Mouse (Mus musculus) lung, postnatal 4 days (tissue): ENCODE results near the gene Zfp629.
"Not testable (repeated sequence)": the region's sequence is repeated elsewhere in the genome, so short reads cannot be mapped to it uniquely, and the experiment has no call there.

Experiments
- DNase-seq, 2 experiments: peaks; one replicate each; pipeline ENCODE4 v3.0.0; 2021

Zfp629 gene

DNA sequence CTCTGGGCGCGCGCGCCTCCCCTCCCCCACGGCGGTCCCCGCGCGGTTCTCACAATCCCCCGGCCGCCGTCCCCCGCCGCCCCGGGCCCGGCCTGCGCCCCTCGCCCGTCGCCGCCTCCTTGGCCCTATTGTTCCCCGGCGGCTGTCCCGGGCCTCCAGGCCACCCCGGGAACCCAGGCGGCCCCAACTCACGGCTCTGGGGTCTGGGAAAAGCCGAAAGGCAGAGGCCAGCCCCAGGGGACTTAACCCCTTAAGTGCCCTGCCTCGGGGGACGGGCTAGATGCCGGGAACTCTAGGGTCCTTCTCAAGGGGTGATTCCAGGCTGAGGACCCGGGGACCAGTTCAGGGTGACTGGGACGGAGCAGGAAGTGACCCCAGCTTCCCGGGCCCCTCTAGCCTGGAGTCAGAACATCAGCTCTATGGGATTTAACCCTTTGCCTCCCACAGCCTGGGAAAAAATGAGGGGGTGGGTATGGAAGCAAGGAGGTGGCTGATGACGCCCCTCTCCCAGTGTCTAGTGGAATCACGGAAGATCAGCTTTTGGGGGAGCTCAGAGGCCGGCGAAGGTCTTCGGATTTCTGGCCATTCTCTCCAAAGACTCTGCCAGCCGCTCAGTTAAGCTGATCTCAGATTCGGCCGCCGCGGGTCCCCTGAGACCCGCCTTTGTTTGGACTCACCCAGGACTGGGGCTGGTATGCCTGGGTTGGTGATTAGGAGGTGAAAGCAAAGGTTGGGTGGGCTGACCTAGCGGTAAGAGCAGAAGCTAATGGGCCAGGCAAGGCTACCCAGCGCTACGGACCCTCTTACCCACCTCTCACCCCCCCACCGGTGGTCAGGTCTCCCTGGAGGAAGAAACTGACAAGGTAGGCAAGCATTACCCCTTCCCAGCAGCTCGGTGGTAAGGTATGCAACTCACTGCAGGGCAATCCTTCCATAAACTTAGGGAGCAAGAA, at the start of gene Zfp629:
Zfp629 (minus strand) TSS at position 907 of the 953 bp plus-strand sequence.
- peak; percentile 83 to 84 for DNase-seq

DNA sequence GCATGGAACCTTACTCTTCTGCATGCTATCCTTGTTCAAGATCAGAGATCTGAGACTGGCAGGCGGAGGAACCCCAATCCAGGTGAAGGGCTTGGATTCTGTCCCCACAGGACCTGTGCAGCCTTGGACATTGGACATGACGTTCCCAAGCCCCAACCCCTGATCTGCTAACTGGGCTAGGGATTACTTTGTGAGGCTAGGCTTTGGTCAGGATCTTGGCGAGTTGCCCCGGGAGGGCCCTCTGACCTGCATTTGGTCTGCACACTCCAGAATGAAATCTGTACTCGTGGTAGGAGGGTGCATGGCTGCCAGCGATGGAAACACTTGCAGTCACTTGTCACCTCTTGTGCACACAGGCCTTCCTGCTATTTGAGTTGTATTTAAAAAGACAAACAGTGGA, 47.3 kb upstream of the Zfp629 start:
- no peak for DNase-seq

DNA sequence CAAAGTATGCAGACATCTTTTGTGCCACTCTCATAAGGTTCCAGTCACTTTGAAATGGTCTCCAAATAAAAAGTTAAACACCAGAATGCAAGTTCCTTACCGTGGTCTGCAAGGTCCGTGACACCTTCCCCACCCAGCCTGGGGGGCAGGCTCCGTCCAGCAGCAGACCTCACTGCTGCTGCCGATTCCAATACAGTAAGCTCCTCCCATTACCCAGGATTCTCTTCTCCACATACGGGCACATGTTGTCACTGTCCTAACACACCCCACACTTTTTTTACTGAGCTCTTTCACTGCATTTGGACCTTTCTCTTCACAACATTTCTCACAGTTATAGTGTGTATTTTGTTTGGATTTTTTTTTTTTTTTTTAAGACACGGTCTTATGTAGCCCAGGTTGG, 46.2 kb upstream of the Zfp629 start:
- DNase-seq: no peak

DNA sequence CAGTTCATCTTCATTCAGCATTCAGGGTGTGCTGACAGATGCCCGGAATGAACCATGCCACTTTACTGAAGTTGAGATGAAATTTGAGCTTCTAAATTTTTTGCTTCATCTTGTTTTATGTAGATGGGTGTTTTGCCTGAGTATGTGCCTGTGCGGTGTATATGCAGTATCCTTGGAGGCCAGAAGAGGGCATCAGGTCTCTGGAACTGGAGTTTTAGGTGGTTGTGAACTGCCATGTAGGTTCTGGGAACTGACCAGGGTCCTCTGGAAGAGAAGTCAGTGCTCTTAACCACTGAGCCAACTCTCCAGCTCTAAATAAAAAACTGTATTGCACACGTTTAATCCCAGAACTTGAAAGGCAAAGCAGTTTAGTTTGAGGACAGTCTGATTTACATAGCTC, 45.3 kb upstream of the Zfp629 start:
- DNase-seq: no peak

DNA sequence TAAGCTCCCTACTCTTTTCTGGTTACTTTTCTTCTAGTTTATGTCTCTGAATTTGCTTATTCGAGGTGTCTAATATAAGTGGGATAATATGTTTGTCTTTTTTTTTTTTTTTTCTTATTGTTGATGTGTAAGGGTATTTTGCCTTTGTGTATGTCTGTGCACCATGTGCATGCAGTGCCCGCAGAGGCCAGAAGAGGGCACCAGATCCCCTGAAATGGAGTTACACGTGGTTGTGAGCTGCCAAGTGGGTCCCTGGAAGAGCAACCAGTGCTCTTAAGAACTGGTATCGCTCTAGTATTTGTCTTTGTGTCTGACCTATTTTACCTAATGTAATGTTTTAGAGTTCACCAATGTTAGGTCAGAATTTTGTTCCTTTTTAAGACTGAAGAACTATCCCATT, 41.3 kb upstream of the Zfp629 start:
- DNase-seq: peak; percentile 67 to 76

DNA sequence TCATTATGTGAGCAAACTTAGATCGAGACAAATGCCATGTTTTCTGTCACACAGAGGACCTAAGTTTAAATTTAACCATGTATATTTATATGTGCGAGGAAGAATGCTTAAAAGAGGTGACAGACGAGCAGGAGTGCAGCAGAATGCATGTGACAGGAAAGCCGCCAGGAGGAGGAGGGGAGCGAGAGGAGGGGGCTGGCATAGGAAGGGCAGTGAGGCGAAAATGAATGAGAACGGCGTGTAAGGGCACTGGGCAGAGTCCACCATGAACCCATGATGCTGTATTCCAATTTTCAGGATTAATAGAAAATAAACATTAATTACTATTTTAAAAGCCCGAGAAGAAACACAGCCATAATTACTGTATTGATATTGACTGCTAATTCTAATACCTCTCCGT, 38.7 kb upstream of the Zfp629 start:
- DNase-seq: no peak

DNA sequence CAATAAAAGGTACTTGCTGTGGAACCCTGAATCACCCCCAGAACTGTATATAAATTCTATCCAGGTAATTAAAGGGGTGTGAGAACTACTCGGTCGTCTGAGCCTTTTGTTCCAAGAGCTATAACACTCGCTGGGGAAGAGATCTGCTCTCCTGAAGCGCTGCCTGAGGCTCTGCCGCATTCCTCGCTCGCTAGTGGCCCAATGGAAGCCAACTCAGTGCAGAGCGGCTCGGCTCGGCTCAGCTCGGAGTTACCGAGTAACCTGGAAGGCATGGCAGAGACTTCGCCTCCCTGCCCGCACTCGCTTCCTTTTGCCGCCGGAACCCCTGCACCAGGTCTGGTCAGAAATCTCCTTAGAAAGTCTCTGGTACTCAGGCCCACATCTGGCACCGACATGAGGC, 36.5 kb upstream of the Zfp629 start:
- DNase-seq: no peak

DNA sequence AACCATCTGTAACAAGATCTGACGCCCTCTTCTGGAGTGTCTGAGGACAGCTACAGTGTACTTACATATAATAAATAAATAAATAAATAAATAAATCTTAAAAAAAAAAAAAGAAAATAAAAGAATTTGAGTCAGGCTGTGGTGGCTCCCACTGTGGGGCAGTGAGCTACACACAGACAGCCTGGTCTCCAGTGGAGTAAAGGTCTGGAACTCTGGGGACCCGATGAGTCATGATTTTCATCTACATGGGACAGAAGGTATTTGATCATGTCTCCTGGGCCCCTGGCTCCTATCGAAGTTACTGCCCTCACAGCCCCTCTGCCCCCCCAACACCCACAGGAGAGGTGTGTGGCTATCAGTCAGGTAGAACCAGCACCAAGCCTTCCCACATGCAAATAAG, 36.0 kb upstream of the Zfp629 start:
- no peak for DNase-seq

DNA sequence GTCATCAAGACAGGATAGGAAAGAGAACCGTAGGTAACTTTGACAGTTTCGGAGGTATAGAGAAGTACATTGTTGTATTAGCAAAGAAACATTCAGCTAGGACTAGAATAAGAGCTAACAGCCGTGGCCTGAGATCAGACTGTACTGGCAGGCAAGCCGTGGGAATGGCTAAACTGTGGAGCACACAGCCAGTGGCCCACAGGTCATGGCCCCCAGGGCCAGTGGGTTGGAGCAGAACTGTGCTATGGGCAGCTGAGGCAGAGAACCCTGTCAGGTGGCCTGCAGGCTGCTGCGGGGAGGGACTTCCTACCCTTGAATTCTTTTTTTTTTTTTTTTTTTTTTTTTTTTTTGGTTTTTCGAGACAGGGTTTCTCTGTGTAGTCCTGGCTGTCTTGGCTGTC, 33.6 kb upstream of the Zfp629 start:
- DNase-seq: no peak

DNA sequence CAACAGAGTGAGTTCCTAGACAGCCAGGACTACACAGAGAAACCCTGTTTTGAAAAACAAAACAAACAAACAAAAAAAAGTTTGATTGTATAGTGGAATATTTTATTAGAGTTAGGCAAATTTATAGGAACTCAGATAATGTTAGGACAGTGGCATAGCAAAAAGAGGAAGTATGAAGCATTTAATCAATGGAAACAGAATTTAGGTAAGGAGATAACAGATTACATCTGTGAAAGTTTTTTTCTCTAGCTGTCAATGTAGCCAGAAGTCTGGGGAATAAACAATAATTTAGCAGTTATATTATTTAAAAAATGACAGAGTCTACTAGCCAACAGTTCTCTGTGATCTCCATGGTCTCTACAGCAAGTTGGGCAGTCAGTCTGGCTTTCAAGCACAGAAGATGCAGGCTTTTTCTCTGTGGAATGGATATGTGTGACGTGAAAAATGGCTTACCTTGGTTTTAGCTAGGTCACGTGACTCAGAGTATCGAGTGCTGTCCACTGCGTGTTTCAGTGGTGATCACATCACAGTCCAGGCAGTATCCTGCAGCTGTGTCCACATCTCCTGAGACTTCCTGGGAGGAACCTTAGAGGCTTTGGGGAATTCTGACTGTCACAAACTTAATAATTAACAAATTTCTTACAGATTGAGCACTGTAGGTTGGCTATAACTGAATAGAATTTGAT, 33.1 kb upstream of the Zfp629 start:
- no peak for DNase-seq

DNA sequence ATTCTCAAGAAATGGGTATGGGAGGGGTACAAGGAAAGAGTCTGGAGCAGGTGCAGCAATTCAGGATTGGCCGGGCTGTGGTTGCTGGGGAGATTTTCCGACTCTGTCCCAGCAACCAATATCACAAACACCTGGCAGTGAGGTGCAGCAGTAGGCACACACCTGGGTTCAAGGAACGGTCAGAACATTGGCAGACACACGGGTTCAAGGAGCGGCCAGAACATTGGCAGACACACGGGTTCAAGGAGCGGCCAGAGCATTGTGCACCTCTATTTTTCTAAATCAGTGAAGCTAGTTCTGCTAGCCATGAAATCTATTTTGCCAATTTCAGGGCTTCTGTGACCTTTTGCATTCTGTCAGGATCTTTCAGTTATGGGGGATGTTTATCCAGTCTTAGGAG, 32.0 kb upstream of the Zfp629 start:
- not testable (repeated sequence) for DNase-seq

DNA sequence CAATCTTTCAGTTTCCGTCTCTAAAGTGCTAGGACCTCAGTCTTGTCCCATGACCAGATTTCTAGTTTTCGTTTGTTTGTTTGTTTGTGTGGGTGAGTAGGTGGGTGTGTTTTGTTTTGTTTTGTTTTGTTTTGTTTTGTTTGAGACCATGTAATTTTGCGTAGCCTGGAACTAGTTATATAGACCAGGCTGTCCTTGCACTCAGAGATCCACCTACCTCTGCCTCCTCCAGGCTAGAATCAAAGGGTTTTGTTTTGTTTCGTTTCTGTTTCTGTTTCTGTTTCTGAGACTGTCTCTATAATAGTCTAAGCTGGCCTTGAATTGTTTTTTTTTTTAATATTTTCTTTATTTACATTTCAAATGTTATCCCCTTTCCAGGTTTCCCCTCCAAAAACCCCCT, 30.8 kb upstream of the Zfp629 start:
- no peak for DNase-seq

DNA sequence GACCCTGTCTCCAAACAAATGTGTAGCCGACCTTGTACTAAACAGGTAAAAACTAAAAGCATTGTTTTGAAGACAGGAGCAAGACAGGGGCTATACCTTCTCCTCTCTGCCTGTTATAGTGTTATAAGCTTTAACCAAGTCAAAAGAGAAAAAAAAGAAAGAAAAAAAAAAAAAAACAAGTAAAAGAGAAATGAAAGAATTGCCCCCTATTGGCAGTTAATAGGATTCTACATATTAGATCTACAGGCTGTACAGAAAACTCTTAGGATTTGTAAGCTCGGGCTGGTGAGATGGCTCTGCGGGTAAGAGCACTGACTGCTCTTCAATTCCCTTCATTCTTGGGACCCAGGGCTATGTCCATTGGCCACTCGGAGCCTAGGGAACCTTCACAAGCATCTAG, 26.7 kb upstream of the Zfp629 start:
- DNase-seq: no peak

DNA sequence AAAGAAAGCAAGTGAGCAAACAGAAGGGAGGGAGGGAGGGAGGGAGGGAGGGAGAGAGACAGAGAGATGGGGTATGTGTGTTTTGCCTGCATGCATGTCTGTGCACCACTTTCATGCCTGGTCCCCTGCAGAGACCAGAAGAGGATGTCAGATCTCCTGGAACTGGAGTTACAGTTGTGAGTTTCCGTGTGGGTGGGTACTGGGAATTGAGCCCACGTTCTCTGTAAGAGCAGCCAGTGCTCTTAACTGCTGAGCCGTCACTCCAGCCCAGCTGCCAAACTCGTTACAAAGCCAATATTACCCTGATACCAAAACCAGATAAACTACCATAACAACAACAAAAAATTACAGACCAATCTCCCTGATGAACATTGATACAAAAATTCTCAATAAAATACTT, 25.7 kb upstream of the Zfp629 start:
- DNase-seq: no peak

DNA sequence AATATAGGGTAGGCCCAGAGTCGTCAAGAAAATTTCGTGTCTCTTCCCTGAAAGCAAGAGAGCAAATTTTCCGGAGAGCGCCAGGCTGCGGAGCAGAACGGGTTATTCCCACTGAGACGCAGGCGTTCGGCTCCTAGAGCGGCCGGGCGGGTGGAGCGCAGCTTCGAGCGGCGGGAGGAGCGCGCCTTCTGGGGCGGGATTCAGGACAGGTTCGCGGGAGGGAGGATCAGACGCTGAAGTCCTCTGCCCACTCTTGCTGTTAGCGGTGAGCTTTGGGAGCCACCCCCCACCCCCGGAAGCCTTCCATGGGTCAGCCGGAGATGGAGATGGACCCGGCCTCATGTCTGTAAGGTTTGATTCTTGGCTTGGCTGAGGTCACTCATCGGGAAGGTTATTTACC, 21.4 kb upstream of the Zfp629 start:
- DNase-seq: peak; percentile 85 to 88

DNA sequence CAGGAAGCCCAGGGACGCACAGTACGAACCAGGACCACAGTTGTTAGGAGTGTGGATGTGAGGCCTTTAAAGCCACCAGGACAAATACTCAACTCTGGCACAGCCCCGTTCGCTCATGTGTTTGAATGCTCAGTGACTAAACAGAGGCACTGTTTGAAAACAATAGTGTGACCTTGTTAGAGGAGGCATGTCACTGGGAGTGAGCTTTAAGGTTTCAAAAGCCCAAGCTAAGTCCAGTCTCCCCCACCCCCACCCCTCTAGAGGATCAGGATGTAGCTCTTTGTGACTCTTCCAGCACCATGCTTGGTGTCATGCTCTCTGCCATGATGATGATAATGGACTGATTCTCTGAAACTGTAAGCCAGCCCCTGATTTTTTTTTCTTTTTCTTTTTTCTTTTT, 15.8 kb upstream of the Zfp629 start:
- no peak for DNase-seq

DNA sequence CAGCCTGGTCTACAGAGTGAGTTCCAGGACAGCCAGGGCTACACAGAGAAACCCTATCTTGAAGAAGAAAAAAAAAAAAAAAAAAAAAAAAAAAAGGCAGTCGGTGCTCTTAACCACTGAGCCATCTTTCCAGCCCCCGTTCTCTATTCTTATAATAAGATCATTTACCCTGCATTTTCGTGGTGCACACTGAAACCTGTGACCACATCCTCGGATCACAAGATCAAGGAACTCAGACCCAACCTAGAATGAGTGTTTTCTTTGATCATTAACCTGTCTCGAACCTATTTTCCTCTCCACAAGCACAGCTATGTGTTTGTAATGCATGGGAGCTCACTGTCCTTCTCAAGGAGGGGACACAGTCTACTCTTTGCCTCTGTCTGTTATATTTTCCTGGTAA, 13.0 kb upstream of the Zfp629 start:
- no peak for DNase-seq

DNA sequence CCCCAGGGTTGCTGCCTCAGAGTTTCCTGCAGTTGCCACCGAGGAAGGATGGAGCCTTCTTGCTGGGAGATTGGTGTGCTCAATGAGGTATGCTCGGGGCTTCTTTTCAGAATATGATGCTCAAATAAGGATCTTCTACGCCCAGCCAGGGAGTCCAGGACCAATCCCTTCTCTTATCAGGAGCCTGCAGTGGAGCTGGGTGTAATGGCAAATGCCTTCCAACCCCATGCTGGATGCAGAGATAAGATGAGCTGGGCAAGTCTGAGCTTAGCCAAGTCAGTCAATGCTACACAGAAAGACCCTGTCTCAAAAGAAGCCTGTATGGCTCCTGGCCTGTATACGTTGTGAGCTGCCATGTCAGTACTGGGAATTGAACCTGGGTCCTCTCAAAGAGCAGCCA, 10.9 kb upstream of the Zfp629 start:
- DNase-seq: no peak

DNA sequence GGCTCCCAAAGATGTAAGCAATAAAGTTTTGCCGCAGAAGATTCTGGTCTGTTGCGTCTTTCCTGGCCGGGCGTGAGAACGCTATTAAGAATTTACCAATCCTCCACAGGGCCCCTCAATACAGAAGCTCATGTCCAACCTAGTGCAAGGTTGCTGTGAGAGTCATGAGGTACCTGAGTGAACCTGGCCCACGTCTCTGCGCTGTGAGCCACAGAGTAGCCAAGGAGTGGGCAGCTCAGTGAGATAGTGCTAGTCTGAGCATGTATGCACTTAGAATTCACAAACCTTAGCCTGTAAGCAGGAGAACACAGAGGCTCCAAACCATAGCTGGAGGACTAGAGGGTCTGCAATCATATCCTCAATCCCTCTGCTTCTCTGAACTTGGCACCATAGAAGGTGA, 10.4 kb upstream of the Zfp629 start:
- no peak for DNase-seq

DNA sequence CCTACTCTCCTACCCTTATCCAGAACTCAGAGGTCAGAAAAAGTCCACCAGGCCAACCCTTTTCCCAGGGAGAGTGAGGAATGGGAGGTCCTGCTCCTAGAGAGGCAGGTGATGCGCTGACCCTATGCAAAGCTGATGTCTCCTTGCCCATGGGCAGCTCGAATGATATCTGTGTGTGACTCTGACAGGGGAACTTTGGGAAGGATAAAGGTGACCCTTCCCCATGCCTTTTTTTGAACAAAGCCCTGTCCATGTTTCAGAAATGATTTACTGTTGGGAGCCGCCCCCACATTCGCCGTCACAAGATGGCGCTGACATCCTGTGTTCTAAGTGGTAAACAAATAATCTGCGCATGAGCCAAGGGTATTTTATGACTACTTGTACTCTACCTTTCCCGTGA, 2.8 kb upstream of the Zfp629 start:
- not testable (repeated sequence) for DNase-seq

DNA sequence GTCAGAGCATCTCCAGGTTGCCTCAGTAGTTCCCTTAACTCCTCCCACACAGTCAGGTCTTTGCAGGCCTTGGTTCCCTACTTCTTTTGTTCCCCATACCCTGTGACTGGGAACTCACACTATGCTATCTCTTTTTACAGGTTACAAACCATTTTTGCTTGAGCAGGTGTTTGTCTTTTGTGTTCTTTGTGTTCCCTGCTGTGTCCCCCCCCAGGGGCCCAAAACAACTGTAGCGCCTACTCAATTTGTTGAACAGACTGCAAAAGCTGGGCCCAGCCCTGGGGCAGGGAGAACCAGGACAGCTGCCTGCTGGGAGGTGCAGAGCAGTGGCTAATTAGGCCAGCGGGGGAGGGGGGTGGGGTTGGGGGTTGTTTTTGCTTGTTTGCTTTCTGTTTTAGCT, 2.4 kb upstream of the Zfp629 start:
- DNase-seq: no peak

DNA sequence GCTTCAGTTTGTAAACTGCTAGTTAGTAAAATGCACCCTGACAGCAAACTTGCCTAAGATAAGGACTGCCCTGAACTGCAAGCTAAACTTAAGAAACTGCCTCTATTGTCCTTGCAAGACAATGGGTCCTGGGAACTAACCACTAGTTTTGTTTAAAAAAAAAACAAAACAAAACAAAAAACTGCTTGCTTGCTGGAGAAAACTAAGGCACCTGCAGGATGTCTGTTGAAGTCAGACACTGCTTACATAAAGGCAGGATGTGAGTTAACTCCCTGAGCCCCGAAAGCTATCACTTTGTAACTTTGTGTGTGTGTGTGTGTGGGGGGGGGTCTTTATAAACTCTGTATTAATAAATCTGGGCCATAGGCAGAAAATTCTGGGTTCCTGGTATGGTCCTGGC, 1.3 kb upstream of the Zfp629 start:
- no peak for DNase-seq

DNA sequence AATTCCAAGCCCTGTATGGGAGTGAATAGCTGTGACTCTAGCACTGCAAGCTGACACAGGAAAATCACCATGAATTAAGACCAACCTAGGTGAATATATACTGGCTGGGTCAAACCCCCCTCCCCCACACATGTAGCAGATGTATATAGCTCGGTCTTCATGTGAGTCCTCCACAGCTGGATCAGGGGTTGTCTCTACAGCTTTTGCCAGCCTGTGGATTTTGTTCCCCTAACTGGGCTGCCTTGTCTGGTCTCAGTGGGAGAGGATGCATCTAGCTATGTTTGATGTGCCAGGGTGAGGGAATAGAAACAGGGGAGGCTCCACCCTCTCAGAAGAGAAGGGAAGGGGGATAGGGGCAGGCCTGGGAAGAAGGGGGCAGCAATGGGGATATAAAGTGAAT, 739 bp upstream of the Zfp629 start:
- DNase-seq: peak in 1 of 2 experiments; percentile 3

DNA sequence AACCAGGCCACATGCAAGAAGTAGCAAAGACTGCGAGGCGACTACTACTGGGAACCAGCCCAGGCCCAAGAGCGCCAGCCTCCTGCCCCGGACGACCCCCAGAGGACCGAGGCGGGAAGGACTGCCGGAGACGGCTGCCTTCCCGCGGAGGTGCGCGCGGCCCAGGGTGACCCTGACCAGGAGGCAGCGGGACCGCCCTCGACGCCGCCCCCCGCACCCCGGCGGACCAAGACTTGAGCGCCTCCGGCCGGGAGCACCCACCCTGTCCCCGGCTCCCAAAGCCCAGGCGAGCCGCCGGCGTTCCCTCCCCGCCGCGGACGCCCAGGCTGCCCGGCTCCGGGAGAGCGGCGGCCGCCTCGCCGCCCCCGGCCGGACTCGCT, 1.1 kb downstream of the Zfp629 start:
- DNase-seq: peak; percentile 62 to 72

DNA sequence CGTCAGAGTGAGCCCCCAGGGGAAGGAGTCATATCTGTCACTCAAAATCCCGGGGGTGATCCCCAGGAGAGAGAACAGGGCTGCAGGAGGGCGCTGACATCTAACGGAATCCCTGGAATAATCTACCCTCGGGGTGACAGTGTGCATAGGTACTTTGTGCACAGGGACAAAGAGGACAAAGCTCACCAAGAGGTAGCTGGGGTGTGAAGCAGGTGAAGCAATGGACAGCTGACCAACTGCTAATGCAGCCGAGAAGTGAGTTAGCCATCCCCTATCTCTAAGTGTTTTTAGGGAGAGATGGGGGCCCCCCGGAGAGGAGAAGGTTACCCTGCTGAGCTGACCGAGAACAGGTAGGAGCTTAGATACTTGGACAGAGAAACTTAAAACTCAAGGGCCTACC, 1.5 kb downstream of the Zfp629 start:
- DNase-seq: no peak
